Mouse (Mus musculus): ENCODE results near the gene Nedd8. TPM values are rescaled to one million over a fixed set of nuclear protein-coding genes. Genes with fewer than 3 reads are reported as not detected.

Nedd8 gene
- polyA plus RNA-seq, 1 experiment from 2014 or later = 510 TPM

- no peaks in the 10 kb centered on the region for H3K27me3 ChIP-seq (replicated peaks)
- H3K4me1 ChIP-seq (replicated peaks) = no peaks in the 10 kb centered on the region
- H3K36me3 ChIP-seq = peaks cover 59% of the 10 kb centered on the region
- ATAC-seq = peak; percentile 93
- H3K27ac ChIP-seq = peak within 1 kb of the TSS; percentile 60
- H3K9me3 ChIP-seq = no peaks in the 10 kb centered on the region
- peak within 1 kb of the TSS; percentile 58 for H3K9ac ChIP-seq
- H3K4me2 ChIP-seq (replicated peaks) = peak within 1 kb of the TSS; percentile 94
- peak within 1 kb of the TSS; percentile 63 for H3K4me3 ChIP-seq (replicated peaks)
- 1% methylated on average over 33 of the region's 33 CpGs for WGBS
Observed at GRCm38 (mm10) chr14:55635523-55636007, 36.4 kb downstream of the Nedd8 start, which contains the start of gene Ipo4. Ipo4 (minus strand) TSS chr14:55635957.

GRCm38 (mm10) chr14:55634874-55635522 is 36.9 kb downstream of the Nedd8 start:
- Histone ChIP-seq H3K9me3 (no peaks in the 10 kb centered on the region), H3K9ac (peak overlapping the region; percentile 58), H3K27ac (peak overlapping the region; percentile 60), H3K4me2 (replicated peaks) (peak overlapping the region; percentile 94), H3K27me3 (replicated peaks) (no peaks in the 10 kb centered on the region), H3K36me3 (peaks cover 60% of the 10 kb centered on the region), H3K4me3 (replicated peaks) (peak overlapping the region; percentile 63), H3K4me1 (replicated peaks) (no peaks in the 10 kb centered on the region)
- WGBS = 3% methylated on average over 23 of the region's 23 CpGs
- ATAC-seq = peak; percentile 67

GRCm38 (mm10) chr14:55629312-55629711 is 42.6 kb downstream of the Nedd8 start:
- no peaks in the 10 kb centered on the region for H3K4me1 ChIP-seq (replicated peaks)
- H3K27ac ChIP-seq = no peak overlapping the region
- H3K9me3 ChIP-seq = no peaks in the 10 kb centered on the region
- H3K4me2 ChIP-seq (replicated peaks) = no peak overlapping the region
- no peak overlapping the region for H3K4me3 ChIP-seq (replicated peaks)
- ATAC-seq = no peak; the same call in 1 of the 2 replicates
- no peak overlapping the region for H3K9ac ChIP-seq
- 55% methylated on average over 5 of the region's 5 CpGs for WGBS
- no peaks in the 10 kb centered on the region for H3K27me3 ChIP-seq (replicated peaks)
- H3K36me3 ChIP-seq = peaks cover 74% of the 10 kb centered on the region

DNA sequence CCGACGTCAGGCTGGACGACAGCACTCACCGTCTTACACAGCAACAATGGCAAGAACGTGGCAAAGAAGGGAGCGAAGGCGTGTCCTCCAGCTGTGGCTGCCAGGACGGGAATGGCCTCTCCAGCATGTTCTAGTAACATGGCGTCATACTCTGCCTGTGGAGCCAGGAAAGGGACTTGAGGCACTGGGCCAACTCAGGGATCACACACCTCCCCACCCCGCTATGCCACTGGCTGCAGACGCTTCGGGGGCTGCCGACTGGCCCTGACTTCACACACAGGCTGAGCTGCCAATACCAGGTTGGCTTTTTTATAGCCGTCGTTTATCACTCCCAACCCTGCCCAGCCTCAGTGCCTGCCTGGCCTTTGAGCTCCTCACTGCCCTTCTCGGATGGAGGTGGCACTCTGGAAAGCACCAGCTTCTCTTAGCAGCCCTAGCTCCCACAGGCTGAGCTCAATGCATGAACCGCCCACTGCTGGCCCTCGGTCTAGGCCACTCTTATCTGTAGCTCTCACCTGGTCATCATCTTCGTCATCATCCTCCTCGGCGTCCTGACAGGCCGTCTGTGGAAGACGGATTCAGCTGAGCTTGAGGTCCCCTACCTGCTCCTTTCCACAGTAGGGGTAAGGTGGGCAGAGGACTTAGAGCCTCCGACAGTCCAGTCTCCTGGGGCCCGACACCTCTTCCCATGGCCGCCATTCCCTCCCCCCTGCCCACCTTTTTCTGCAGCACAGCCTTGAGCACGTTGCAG is 43.7 kb downstream of the Nedd8 start:
- Histone ChIP-seq H3K27ac (no peak overlapping the region), H3K27me3 (replicated peaks) (no peaks in the 10 kb centered on the region), H3K36me3 (peaks cover 70% of the 10 kb centered on the region), H3K4me2 (replicated peaks) (no peak overlapping the region), H3K9ac (no peak overlapping the region), H3K9me3 (no peaks in the 10 kb centered on the region), H3K4me3 (replicated peaks) (no peak overlapping the region), H3K4me1 (replicated peaks) (no peaks in the 10 kb centered on the region)
- 83% methylated on average over 27 of the region's 27 CpGs for WGBS
- ATAC-seq = no peak

GRCm38 (mm10) chr14:55618486-55619195 is 53.3 kb downstream of the Nedd8 start:
- Histone ChIP-seq H3K4me3 (replicated peaks) (peak overlapping the region; percentile 23), H3K4me2 (replicated peaks) (peak overlapping the region; percentile 52), H3K27me3 (replicated peaks) (no peaks in the 10 kb centered on the region), H3K36me3 (no peaks in the 10 kb centered on the region), H3K27ac (no peak overlapping the region), H3K9me3 (no peaks in the 10 kb centered on the region), H3K9ac (peak overlapping the region; percentile 32; the same call in 1 of the 2 replicates), H3K4me1 (replicated peaks) (peaks cover 4% of the 10 kb centered on the region; the same call in 1 of the 2 replicates)
- 32% methylated on average over 22 of the region's 22 CpGs for WGBS
- peak; percentile 41; the same call in 1 of the 2 replicates for ATAC-seq

GRCm38 (mm10) chr14:55617822-55618221 is 54.1 kb downstream of the Nedd8 start, which contains the start of gene Rec8:
Rec8 (plus strand) TSS chr14:55618037.
- Histone ChIP-seq H3K4me3 (replicated peaks) (peak within 1 kb of the TSS; percentile 23), H3K9ac (peak within 1 kb of the TSS; percentile 32; the same call in 1 of the 2 replicates), H3K4me1 (replicated peaks) (peaks cover 4% of the 10 kb centered on the region; the same call in 1 of the 2 replicates), H3K36me3 (no peaks in the 10 kb centered on the region), H3K4me2 (replicated peaks) (peak within 1 kb of the TSS; percentile 52), H3K9me3 (no peaks in the 10 kb centered on the region), H3K27ac (no peak within 1 kb of the TSS), H3K27me3 (replicated peaks) (no peaks in the 10 kb centered on the region)
- ATAC-seq = peak; percentile 90
- WGBS = 13% methylated on average over 21 of the region's 21 CpGs

GRCm38 (mm10) chr14:55616844-55617243 is 55.1 kb downstream of the Nedd8 start:
- Histone ChIP-seq H3K36me3 (no peaks in the 10 kb centered on the region), H3K9me3 (no peaks in the 10 kb centered on the region), H3K27me3 (replicated peaks) (no peaks in the 10 kb centered on the region), H3K4me1 (replicated peaks) (peaks cover 4% of the 10 kb centered on the region; the same call in 1 of the 2 replicates), H3K4me3 (replicated peaks) (no peak overlapping the region), H3K9ac (no peak overlapping the region), H3K27ac (no peak overlapping the region), H3K4me2 (replicated peaks) (no peak overlapping the region)
- ATAC-seq = no peak
- WGBS = 81% methylated on average over 2 of the region's 2 CpGs

DNA sequence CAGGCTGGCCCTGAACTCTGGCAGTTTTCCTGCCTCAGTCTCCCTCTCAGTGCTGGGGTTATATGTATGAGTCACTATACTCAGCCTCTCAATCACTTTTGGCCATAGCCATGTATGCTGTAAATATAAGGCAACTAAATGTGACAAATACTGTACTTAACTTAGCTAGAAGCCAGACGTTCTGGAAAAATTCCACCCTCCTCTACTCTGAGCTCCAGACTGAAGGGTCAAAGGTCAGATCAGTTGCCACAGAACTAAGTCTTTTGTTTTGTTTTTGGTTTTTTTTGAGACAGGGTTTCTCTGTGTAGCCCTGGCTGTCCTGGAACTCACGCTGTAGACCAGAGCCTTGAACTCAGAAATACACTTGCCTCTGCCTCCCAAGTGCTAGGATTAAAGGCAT is 56.0 kb downstream of the Nedd8 start:
- Histone ChIP-seq H3K36me3 (no peaks in the 10 kb centered on the region), H3K4me2 (replicated peaks) (no peak overlapping the region), H3K27ac (no peak overlapping the region), H3K4me1 (replicated peaks) (peaks cover 4% of the 10 kb centered on the region; the same call in 1 of the 2 replicates), H3K4me3 (replicated peaks) (no peak overlapping the region), H3K9ac (no peak overlapping the region), H3K27me3 (replicated peaks) (no peaks in the 10 kb centered on the region), H3K9me3 (no peaks in the 10 kb centered on the region)
- 37% methylated on average over 2 of the region's 2 CpGs for WGBS
- ATAC-seq = no peak

GRCm38 (mm10) chr14:55614565-55615178 is 57.3 kb downstream of the Nedd8 start:
- Histone ChIP-seq H3K4me1 (replicated peaks) (peaks cover 4% of the 10 kb centered on the region; the same call in 1 of the 2 replicates), H3K36me3 (0 out of 2 replicates have a peak, but pooled peaks cover 3% of the 10 kb centered on the region), H3K9me3 (no peaks in the 10 kb centered on the region), H3K9ac (no peak overlapping the region), H3K27me3 (replicated peaks) (no peaks in the 10 kb centered on the region), H3K27ac (no peak overlapping the region), H3K4me2 (replicated peaks) (no peak overlapping the region), H3K4me3 (replicated peaks) (no peak overlapping the region)
- no peak for ATAC-seq
- WGBS = 76% methylated on average over 7 of the region's 7 CpGs

- H3K4me3 ChIP-seq (replicated peaks) = no peak overlapping the region
- no peaks in the 10 kb centered on the region for H3K9me3 ChIP-seq
- WGBS = 66% methylated on average over 6 of the region's 6 CpGs
- no peaks in the 10 kb centered on the region for H3K27me3 ChIP-seq (replicated peaks)
- no peak overlapping the region for H3K9ac ChIP-seq
- H3K4me2 ChIP-seq (replicated peaks) = no peak overlapping the region
- H3K4me1 ChIP-seq (replicated peaks) = 0 out of 2 replicates have a peak, but pooled peaks cover 4% of the 10 kb centered on the region
- H3K36me3 ChIP-seq = 0 out of 2 replicates have a peak, but pooled peaks cover 3% of the 10 kb centered on the region
- no peak overlapping the region for H3K27ac ChIP-seq
- no peak for ATAC-seq
Observed at GRCm38 (mm10) chr14:55613346-55613745, 58.6 kb downstream of the Nedd8 start.
